Mouse (Mus musculus): ENCODE data around the gene Foxd1. TPM values are rescaled to one million over a fixed set of nuclear protein-coding genes. Genes with fewer than 3 reads are reported as not detected.

Foxd1 gene
- 0.79 and 1.1 TPM in 2 replicates for polyA plus RNA-seq (2015; fragmentation: Nextera tagmentation; extraction: Ambion mirVana)

- Histone ChIP-seq H3K9me3 (no peaks in the 10 kb centered on the region), H3K9ac (peak within 1 kb of the TSS; percentile 64), H3K4me3 (peak within 1 kb of the TSS; percentile 39), H3K4me2 (peak within 1 kb of the TSS; percentile 53), H3K27ac (no peak within 1 kb of the TSS), H3K4me1 (replicated peaks) (peaks cover 33% of the 10 kb centered on the region), H3K36me3 (no peaks in the 10 kb centered on the region), H3K27me3 (peaks cover 94% of the 10 kb centered on the region)
- peak; percentile 80 for ATAC-seq (ENCODE audit: low FRiP score)
- under 1% methylated on average over 57 of the region's 76 CpGs for WGBS
These were observed at the start of gene Foxd1 for GRCm38 (mm10) chr13:98354090-98354801. TSS of gene Foxd1 (plus strand) at chr13:98354242.

GRCm38 (mm10) chr13:98305257-98305656 lies 48.8 kb upstream of the Foxd1 start:
- H3K4me2 ChIP-seq: no peak overlapping the region
- no peak for ATAC-seq (ENCODE audit: low FRiP score)
- no peaks in the 10 kb centered on the region for H3K27me3 ChIP-seq
- no peaks in the 10 kb centered on the region; the same call in 1 of the 2 replicates for H3K4me1 ChIP-seq (replicated peaks)
- H3K4me3 ChIP-seq: no peak overlapping the region
- no peak overlapping the region for H3K27ac ChIP-seq
- 89% methylated on average over 9 of the region's 9 CpGs for WGBS
- no peak overlapping the region for H3K9ac ChIP-seq
- peaks cover 25% of the 10 kb centered on the region for H3K36me3 ChIP-seq
- H3K9me3 ChIP-seq: no peaks in the 10 kb centered on the region

GRCm38 (mm10) chr13:98306393-98306792 lies 47.6 kb upstream of the Foxd1 start:
- Histone ChIP-seq H3K4me2 (no peak overlapping the region), H3K36me3 (peaks cover 36% of the 10 kb centered on the region), H3K9ac (no peak overlapping the region), H3K4me1 (replicated peaks) (no peaks in the 10 kb centered on the region; the same call in 1 of the 2 replicates), H3K27me3 (no peaks in the 10 kb centered on the region), H3K4me3 (no peak overlapping the region), H3K27ac (peak overlapping the region; percentile 52), H3K9me3 (no peaks in the 10 kb centered on the region)
- 0 out of 2 replicates have a peak, but pooled peaks have one; percentile 24 for ATAC-seq (ENCODE audit: low FRiP score)
- WGBS: 37% methylated on average over 5 of the region's 5 CpGs

- no peak overlapping the region for H3K27ac ChIP-seq
- WGBS: 60% methylated on average over 14 of the region's 14 CpGs
- no peak overlapping the region for H3K4me2 ChIP-seq
- no peak overlapping the region for H3K9ac ChIP-seq
- H3K4me3 ChIP-seq: no peak overlapping the region
- no peak for ATAC-seq (ENCODE audit: low FRiP score)
- peaks cover 42% of the 10 kb centered on the region for H3K36me3 ChIP-seq
- no peaks in the 10 kb centered on the region; the same call in 1 of the 2 replicates for H3K4me1 ChIP-seq (replicated peaks)
- no peaks in the 10 kb centered on the region for H3K9me3 ChIP-seq
- no peaks in the 10 kb centered on the region for H3K27me3 ChIP-seq
These were observed 47.1 kb upstream of the Foxd1 start for GRCm38 (mm10) chr13:98306852-98307475.

GRCm38 (mm10) chr13:98308004-98308403 lies 46.0 kb upstream of the Foxd1 start:
- Histone ChIP-seq H3K9me3 (no peaks in the 10 kb centered on the region), H3K4me1 (replicated peaks) (no peaks in the 10 kb centered on the region; the same call in 1 of the 2 replicates), H3K9ac (no peak overlapping the region), H3K4me3 (no peak overlapping the region), H3K27me3 (no peaks in the 10 kb centered on the region), H3K36me3 (peaks cover 51% of the 10 kb centered on the region), H3K27ac (no peak overlapping the region), H3K4me2 (no peak overlapping the region)
- no peak for ATAC-seq (ENCODE audit: low FRiP score)
- 86% methylated on average over 5 of the region's 5 CpGs for WGBS

- 90% methylated on average over 4 of the region's 4 CpGs for whole genome bisulfite sequencing
- Histone ChIP-seq H3K4me1 (replicated peaks) (peaks cover 2% of the 10 kb centered on the region; the same call in 1 of the 2 replicates), H3K36me3 (peaks cover 58% of the 10 kb centered on the region), H3K27me3 (no peaks in the 10 kb centered on the region), H3K4me3 (no peak overlapping the region), H3K9me3 (no peaks in the 10 kb centered on the region), H3K9ac (no peak overlapping the region), H3K4me2 (no peak overlapping the region), H3K27ac (no peak overlapping the region)
- ATAC-seq (ENCODE audit: low FRiP score): no peak
These were observed 45.3 kb upstream of the Foxd1 start for GRCm38 (mm10) chr13:98308724-98309123.

GRCm38 (mm10) chr13:98311597-98311996 lies 42.4 kb upstream of the Foxd1 start:
- 98% methylated on average over 5 of the region's 5 CpGs for WGBS
- ATAC-seq (ENCODE audit: low FRiP score): no peak
- Histone ChIP-seq H3K36me3 (peaks cover 59% of the 10 kb centered on the region), H3K27me3 (no peaks in the 10 kb centered on the region), H3K4me2 (no peak overlapping the region), H3K9me3 (no peaks in the 10 kb centered on the region), H3K4me3 (no peak overlapping the region), H3K9ac (no peak overlapping the region), H3K4me1 (replicated peaks) (peaks cover 21% of the 10 kb centered on the region), H3K27ac (no peak overlapping the region)

- H3K36me3 ChIP-seq: peaks cover 47% of the 10 kb centered on the region
- H3K9ac ChIP-seq: no peak overlapping the region
- H3K27ac ChIP-seq: no peak overlapping the region
- H3K4me2 ChIP-seq: no peak overlapping the region
- no peaks in the 10 kb centered on the region for H3K9me3 ChIP-seq
- H3K4me1 ChIP-seq (replicated peaks): peaks cover 25% of the 10 kb centered on the region
- no peak overlapping the region for H3K4me3 ChIP-seq
- no peaks in the 10 kb centered on the region for H3K27me3 ChIP-seq
- no peak for ATAC-seq (ENCODE audit: low FRiP score)
- WGBS: 78% methylated on average over 7 of the region's 7 CpGs
These were observed 40.4 kb upstream of the Foxd1 start for GRCm38 (mm10) chr13:98313631-98314030.

GRCm38 (mm10) chr13:98315124-98315523 lies 38.9 kb upstream of the Foxd1 start:
- peaks cover 25% of the 10 kb centered on the region for H3K4me1 ChIP-seq (replicated peaks)
- no peak overlapping the region for H3K27ac ChIP-seq
- no peaks in the 10 kb centered on the region for H3K27me3 ChIP-seq
- H3K9me3 ChIP-seq: no peaks in the 10 kb centered on the region
- peak overlapping the region; percentile 4 for H3K4me3 ChIP-seq
- H3K4me2 ChIP-seq: peak overlapping the region; percentile 76
- ATAC-seq (ENCODE audit: low FRiP score): no peak
- 86% methylated on average over 4 of the region's 4 CpGs for WGBS
- peaks cover 35% of the 10 kb centered on the region for H3K36me3 ChIP-seq
- H3K9ac ChIP-seq: no peak overlapping the region

- Histone ChIP-seq H3K4me3 (peak overlapping the region; percentile 98), H3K4me1 (replicated peaks) (peaks cover 25% of the 10 kb centered on the region), H3K4me2 (peak overlapping the region; percentile 76), H3K9me3 (no peaks in the 10 kb centered on the region), H3K27me3 (no peaks in the 10 kb centered on the region), H3K9ac (peak overlapping the region; percentile 95), H3K27ac (peak overlapping the region; percentile 92), H3K36me3 (peaks cover 26% of the 10 kb centered on the region)
- under 1% methylated on average over 16 of the region's 17 CpGs for WGBS
- ATAC-seq (ENCODE audit: low FRiP score): no peak
These were observed 37.9 kb upstream of the Foxd1 start for GRCm38 (mm10) chr13:98316140-98316479.

- under 1% methylated on average over 86 of the region's 90 CpGs for WGBS
These were observed 37.4 kb upstream of the Foxd1 start, which contains the start of gene Btf3 for GRCm38 (mm10) chr13:98316480-98317245. TSS of gene Btf3 (minus strand) at chr13:98317006.

GRCm38 (mm10) chr13:98317246-98317677 lies 36.8 kb upstream of the Foxd1 start:
- 2% methylated on average over 16 of the region's 16 CpGs for WGBS
- no peak for ATAC-seq (ENCODE audit: low FRiP score)

More at GRCm38 (mm10) chr13:98316480-98317245, 37.4 kb upstream of the Foxd1 start, which contains the start of gene Btf3:
- peak within 1 kb of the TSS; percentile 92 for H3K27ac ChIP-seq
- H3K4me3 ChIP-seq: peak within 1 kb of the TSS; percentile 98
- H3K9ac ChIP-seq: peak within 1 kb of the TSS; percentile 95
- no peaks in the 10 kb centered on the region for H3K27me3 ChIP-seq
- peaks cover 20% of the 10 kb centered on the region for H3K36me3 ChIP-seq
- H3K4me2 ChIP-seq: peak within 1 kb of the TSS; percentile 76
- ATAC-seq (ENCODE audit: low FRiP score): peak; percentile 96
- H3K4me1 ChIP-seq (replicated peaks): peaks cover 25% of the 10 kb centered on the region
- no peaks in the 10 kb centered on the region for H3K9me3 ChIP-seq

More at GRCm38 (mm10) chr13:98317246-98317677, 36.8 kb upstream of the Foxd1 start:
- Histone ChIP-seq H3K36me3 (peaks cover 14% of the 10 kb centered on the region), H3K4me1 (replicated peaks) (peaks cover 25% of the 10 kb centered on the region), H3K9ac (peak overlapping the region; percentile 95), H3K9me3 (no peaks in the 10 kb centered on the region), H3K4me3 (peak overlapping the region; percentile 98), H3K27ac (peak overlapping the region; percentile 92), H3K27me3 (no peaks in the 10 kb centered on the region), H3K4me2 (peak overlapping the region; percentile 66)
